Comparison of ENCODE assay signal across 8 mouse cellular contexts in the genomic region with DNA sequence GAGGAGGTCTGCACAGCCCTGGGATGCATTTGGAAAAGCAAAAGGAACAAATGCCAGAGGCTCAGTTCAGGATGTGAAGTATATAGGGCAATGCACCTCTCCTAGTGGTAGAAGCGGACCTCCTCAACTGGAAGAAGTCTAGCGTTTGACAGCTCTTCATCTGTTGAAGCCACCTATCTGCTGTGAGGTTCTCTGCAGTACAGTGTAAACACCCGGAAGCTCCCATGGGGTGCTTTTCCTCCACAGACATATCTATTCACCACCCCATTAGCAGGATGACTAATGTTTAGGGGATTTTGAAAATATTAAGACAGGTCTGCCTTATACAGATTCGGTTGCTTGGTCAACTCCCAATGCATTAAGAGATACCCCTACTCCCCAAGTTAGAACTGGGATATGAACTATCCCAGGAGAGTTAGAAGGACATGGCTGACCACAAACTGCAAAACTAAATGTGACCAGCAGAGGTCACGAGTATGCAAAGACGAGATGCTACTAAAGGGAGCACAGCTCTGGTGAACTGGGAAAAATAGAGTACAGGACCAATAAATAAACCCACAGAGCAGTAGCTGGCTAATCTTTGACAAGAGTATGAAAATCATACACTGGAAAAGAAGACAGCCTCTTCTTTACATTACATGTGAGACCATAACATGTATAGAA. TPM values are rescaled to one million over a fixed set of nuclear protein-coding genes. Genes with fewer than 3 reads are reported as not detected.
DNase-seq lines count a peak whose midpoint lies in the region; ATAC-seq lines count a peak whose summit lies in the region.

No protein-coding gene starts in this region.

- ATAC-seq in activated CD4-positive, CD25-positive, alpha-beta regulatory T cell, adult 4 months = peak; percentile 75
- ATAC-seq in embryonic facial prominence, embryonic 14.5 days (ENCODE audit: low read depth) = peak; percentile 62; the same call in 1 of the 2 replicates
- peak; percentile 56; the same call in 1 of the 2 replicates for ATAC-seq in hindbrain, embryonic 15.5 days (ENCODE audit: low FRiP score, low read depth)
- ATAC-seq in megakaryocyte progenitor cell, adult 5-6 weeks (replicated peaks; ENCODE audit: poor library complexity) = peak; percentile 70

- H3K9ac ChIP-seq in embryonic facial prominence, embryonic 14.5 days (ENCODE audit: low read depth, low read length) = no peak overlapping the region
- H3K9ac ChIP-seq in hindbrain, embryonic 15.5 days = no peak overlapping the region

- no peak overlapping the region for H3K4me3 ChIP-seq in embryonic facial prominence, embryonic 14.5 days (ENCODE audit: low read depth, low read length)
- H3K4me3 ChIP-seq in hindbrain, embryonic 15.5 days = no peak overlapping the region

- H3K4me2 ChIP-seq in embryonic facial prominence, embryonic 14.5 days (ENCODE audit: low read depth, low read length) = no peak overlapping the region
- no peak overlapping the region for H3K4me2 ChIP-seq in hindbrain, embryonic 15.5 days

- H3K27me3 ChIP-seq in embryonic facial prominence, embryonic 14.5 days (replicated peaks; ENCODE audit: control insufficient read depth, insufficient read depth, low read length) = no peaks in the 10 kb centered on the region
- no peaks in the 10 kb centered on the region for H3K27me3 ChIP-seq in hindbrain, embryonic 15.5 days

- no peaks in the 10 kb centered on the region for H3K36me3 ChIP-seq in embryonic facial prominence, embryonic 14.5 days (ENCODE audit: control insufficient read depth, insufficient read depth, low read length)
- H3K36me3 ChIP-seq in hindbrain, embryonic 15.5 days = no peaks in the 10 kb centered on the region

- H3K27ac ChIP-seq in embryonic facial prominence, embryonic 14.5 days (replicated peaks; ENCODE audit: low read depth, low read length) = no peak overlapping the region
- H3K27ac ChIP-seq in hindbrain, embryonic 15.5 days (replicated peaks) = no peak overlapping the region

- no peaks in the 10 kb centered on the region for H3K9me3 ChIP-seq in embryonic facial prominence, embryonic 14.5 days (ENCODE audit: control insufficient read depth, low read length)
- H3K9me3 ChIP-seq in hindbrain, embryonic 15.5 days = no peaks in the 10 kb centered on the region

- no peaks in the 10 kb centered on the region for H3K4me1 ChIP-seq in embryonic facial prominence, embryonic 14.5 days (ENCODE audit: control insufficient read depth, insufficient read depth, low read length)
- H3K4me1 ChIP-seq in hindbrain, embryonic 15.5 days (replicated peaks) = no peaks in the 10 kb centered on the region

- DNase-seq in heart, adult 8-10 months (ENCODE audit: low spot score) = peak; percentile 68
- DNase-seq in heart, adult 11 months = no peak
- DNase-seq in embryonic facial prominence, embryonic 14.5 days (ENCODE audit: low spot score) = no peak
- DNase-seq in layer of hippocampus, postnatal 10 days (ENCODE audit: low spot score in 2 of 2) = peak; percentile 78 to 84
- DNase-seq in spleen, postnatal 4 days (ENCODE audit: low spot score in 2 of 2) = peak; percentile 74 to 86

- 40% methylated on average over 6 of the region's 6 CpGs for WGBS in embryonic facial prominence, embryonic 14.5 days
- 42% methylated on average over 6 of the region's 6 CpGs for WGBS in hindbrain, embryonic 15.5 days

RNA-seq across cellular contexts. Expression of gene Apbb1ip, which starts 15.5 kb away (rescaled TPM):
- 1 to 10 TPM; 1.9 to 4.7 (median 3.8) TPM for total RNA-seq in heart, adult 8-10 months (2022)
- polyA plus RNA-seq in activated CD4-positive, CD25-positive, alpha-beta regulatory T cell, adult 4 months (2017; shearing (Covaris generic)) = 10 to 100 TPM; 77.8 to 94.9 TPM
- 3.1 and 3.3 TPM in 2 replicates for polyA plus RNA-seq in embryonic facial prominence, embryonic 14.5 days (2014; fragmentation: Nextera tagmentation; extraction: Ambion mirVana)
- polyA plus RNA-seq in hindbrain, embryonic 15.5 days (2015; fragmentation: Nextera tagmentation; extraction: Ambion mirVana) = 1.1 and 1.3 TPM in 2 replicates
- total RNA-seq in layer of hippocampus, postnatal 10 days (2021) = 1 to 10 TPM; 6.3 to 6.4 TPM
- total RNA-seq in megakaryocyte progenitor cell, adult 5-6 weeks (2015) = 120 and 136 TPM in 2 replicates
- 15.9 and 26.8 TPM in 2 replicates for total RNA-seq in megakaryocyte progenitor cell, adult 5-6 weeks (2017)

Comparison
In these comparisons a context has a peak if more than half of its experiments do, and no peak if none do; other contexts are left out.
1. DNase-seq: peak in heart, adult 8-10 months (single experiment), layer of hippocampus, postnatal 10 days (2 of 2) and spleen, postnatal 4 days (2 of 2); none in heart, adult 11 months (single experiment) and embryonic facial prominence, embryonic 14.5 days (single experiment).
2. Peak in every context shown above with its lines, with median percentiles within 50 percentile points of each other: ATAC-seq.